Mouse (Mus musculus): ENCODE data around the gene Pfkfb4. TPM values are rescaled to one million over a fixed set of nuclear protein-coding genes. Genes with fewer than 3 reads are reported as not detected.

The Pfkfb4 gene
- polyA plus RNA-seq, 1 experiment = 10.6 TPM

DNA sequence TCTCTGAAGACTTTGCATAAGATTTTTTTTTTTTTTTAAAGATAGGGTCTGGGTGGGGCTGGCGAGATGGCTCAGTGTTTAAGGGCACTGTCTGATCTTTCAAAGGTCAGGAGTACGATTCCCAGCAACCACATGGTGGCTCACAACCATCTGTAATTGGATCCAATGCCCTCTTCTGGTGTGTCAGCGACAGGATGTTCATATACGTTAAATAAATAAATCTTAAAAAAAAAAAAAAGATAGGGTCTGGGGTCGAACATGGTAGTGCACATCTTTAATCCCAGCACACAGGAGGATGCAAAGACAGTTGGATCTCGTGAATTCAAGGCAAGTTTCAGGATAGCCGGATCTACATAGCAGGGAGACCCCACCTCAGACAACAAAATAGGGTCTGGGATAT, 57.7 kb downstream of the Pfkfb4 start:
- TF ChIP-seq CTCF (conservative IDR thresholded peaks at IDR 0.05; ENCODE audit: insufficient read depth, insufficient read length, low read depth, low read length) = no peak
- Histone ChIP-seq H3K27ac (ENCODE audit: insufficient read depth, low read depth, low read length) (no peak overlapping the region), H3K36me3 (ENCODE audit: control insufficient read depth, insufficient read depth, low read length) (no peaks in the 10 kb centered on the region), H3K4me3 (ENCODE audit: insufficient read depth, low read depth, low read length) (no peak overlapping the region), H3K4me1 (ENCODE audit: control insufficient read depth, insufficient read depth, low read length) (0 out of 2 replicates have a peak, but pooled peaks cover under 1% of the 10 kb centered on the region), H3K27me3 (replicated peaks; ENCODE audit: control insufficient read depth, insufficient read depth, low read length) (no peaks in the 10 kb centered on the region)
- no peak for DNase-seq
- 79% methylated on average over 7 of the region's 7 CpGs for WGBS

DNA sequence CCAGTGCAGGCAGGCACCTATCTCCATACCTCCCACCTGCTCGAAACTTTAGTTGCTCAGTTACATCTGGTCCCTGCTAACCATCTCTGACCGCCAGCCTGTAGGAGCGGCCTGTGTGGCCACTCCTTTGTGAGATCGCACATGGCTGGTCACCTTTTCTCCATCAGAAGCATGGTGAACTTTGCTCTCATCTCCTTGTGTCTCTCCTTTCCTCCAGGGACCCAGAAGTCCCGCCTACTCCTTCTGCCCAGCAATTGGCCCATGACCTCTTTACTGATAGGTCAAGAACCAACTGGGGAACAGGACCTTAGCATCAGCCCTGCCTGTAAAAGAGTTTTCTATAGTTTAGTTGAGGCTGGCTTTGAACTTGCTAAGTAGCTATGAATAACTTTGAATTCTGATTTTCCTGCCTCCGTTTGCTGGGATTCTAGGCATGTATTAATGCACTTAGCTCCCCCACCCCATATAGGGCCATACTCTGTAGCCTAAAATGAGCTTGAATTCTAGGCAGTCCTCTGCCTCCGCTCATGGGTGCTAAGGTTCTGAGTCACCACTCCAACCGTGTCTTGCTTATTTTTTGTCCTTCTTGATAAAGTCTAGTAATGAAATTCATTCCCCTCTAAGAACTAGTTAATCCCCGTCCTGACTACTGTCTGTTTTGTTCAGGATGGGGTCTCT, 58.6 kb downstream of the Pfkfb4 start:
- H3K27me3 ChIP-seq (replicated peaks; ENCODE audit: control insufficient read depth, insufficient read depth, low read length) = no peaks in the 10 kb centered on the region
- H3K4me1 ChIP-seq (ENCODE audit: control insufficient read depth, insufficient read depth, low read length) = 0 out of 2 replicates have a peak, but pooled peaks cover 3% of the 10 kb centered on the region
- whole genome bisulfite sequencing = 71% methylated on average over 9 of the region's 9 CpGs
- H3K36me3 ChIP-seq (ENCODE audit: control insufficient read depth, insufficient read depth, low read length) = no peaks in the 10 kb centered on the region
- H3K4me3 ChIP-seq (ENCODE audit: insufficient read depth, low read depth, low read length) = no peak overlapping the region
- peak; percentile 36 for DNase-seq
- no peak for TF ChIP-seq CTCF (conservative IDR thresholded peaks at IDR 0.05; ENCODE audit: insufficient read depth, insufficient read length, low read depth, low read length)
- H3K27ac ChIP-seq (ENCODE audit: insufficient read depth, low read depth, low read length) = no peak overlapping the region

DNA sequence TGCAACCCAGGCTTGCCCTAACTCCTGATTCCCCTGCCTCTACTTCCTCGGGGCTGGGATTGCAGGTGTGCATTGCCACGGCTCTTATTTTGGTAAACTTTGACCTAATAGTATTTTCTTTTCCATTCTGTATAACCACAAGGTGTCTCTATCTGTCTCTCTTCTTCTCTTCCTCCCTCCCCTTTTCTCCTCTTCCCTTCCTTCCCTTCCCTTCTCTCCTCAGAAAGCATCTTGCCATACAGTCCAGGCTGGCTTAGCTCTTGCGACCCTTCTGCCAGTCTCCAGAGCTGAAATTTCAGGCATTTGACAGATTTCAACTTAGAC, 59.1 kb downstream of the Pfkfb4 start:
- TF ChIP-seq CTCF (conservative IDR thresholded peaks at IDR 0.05; ENCODE audit: insufficient read depth, insufficient read length, low read depth, low read length) (no peak), POLR2A (IDR thresholded peaks at IDR 0.05; ENCODE audit: low read depth, low read length) (no peak)
- no peak overlapping the region for H3K27ac ChIP-seq (ENCODE audit: insufficient read depth, low read depth, low read length)
- WGBS = 62% methylated on average over 3 of the region's 3 CpGs
- H3K27me3 ChIP-seq (replicated peaks; ENCODE audit: control insufficient read depth, insufficient read depth, low read length) = no peaks in the 10 kb centered on the region
- DNase-seq = no peak
- no peaks in the 10 kb centered on the region for H3K36me3 ChIP-seq (ENCODE audit: control insufficient read depth, insufficient read depth, low read length)
- H3K4me3 ChIP-seq (ENCODE audit: insufficient read depth, low read depth, low read length) = no peak overlapping the region
- 0 out of 2 replicates have a peak, but pooled peaks cover 3% of the 10 kb centered on the region for H3K4me1 ChIP-seq (ENCODE audit: control insufficient read depth, insufficient read depth, low read length)

DNA sequence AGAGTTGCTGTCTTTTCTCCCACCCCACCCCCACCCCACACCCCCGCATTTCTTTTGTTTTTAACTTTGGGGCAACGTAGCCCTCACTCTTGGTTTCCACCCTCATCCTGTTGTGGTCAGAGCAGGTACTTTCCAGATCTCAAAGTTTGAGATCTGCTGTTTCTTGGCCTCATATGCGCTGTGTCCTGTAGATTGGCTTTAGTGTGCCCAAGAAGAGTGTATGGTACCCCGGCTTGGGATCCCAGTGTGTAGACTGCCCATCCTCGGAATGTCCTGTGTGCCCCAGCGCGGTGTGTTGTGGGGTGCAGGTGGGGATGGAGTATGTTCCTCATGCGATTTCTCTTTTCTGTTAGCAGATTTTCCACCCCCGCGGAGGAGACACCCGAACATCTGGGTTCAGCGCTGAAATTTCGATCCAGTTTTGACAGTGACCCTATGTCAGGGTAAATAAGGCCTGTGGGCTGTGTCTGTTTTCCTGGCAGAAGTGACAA, 59.5 kb downstream of the Pfkfb4 start:
- DNase-seq = no peak
- Histone ChIP-seq H3K4me3 (ENCODE audit: insufficient read depth, low read depth, low read length) (no peak overlapping the region), H3K4me1 (ENCODE audit: control insufficient read depth, insufficient read depth, low read length) (0 out of 2 replicates have a peak, but pooled peaks cover 3% of the 10 kb centered on the region), H3K27ac (ENCODE audit: insufficient read depth, low read depth, low read length) (no peak overlapping the region), H3K36me3 (ENCODE audit: control insufficient read depth, insufficient read depth, low read length) (no peaks in the 10 kb centered on the region), H3K27me3 (replicated peaks; ENCODE audit: control insufficient read depth, insufficient read depth, low read length) (no peaks in the 10 kb centered on the region)
- TF ChIP-seq CTCF (conservative IDR thresholded peaks at IDR 0.05; ENCODE audit: insufficient read depth, insufficient read length, low read depth, low read length) (no peak), POLR2A (IDR thresholded peaks at IDR 0.05; ENCODE audit: low read depth, low read length) (no peak)
- WGBS = 87% methylated on average over 13 of the region's 13 CpGs

DNA sequence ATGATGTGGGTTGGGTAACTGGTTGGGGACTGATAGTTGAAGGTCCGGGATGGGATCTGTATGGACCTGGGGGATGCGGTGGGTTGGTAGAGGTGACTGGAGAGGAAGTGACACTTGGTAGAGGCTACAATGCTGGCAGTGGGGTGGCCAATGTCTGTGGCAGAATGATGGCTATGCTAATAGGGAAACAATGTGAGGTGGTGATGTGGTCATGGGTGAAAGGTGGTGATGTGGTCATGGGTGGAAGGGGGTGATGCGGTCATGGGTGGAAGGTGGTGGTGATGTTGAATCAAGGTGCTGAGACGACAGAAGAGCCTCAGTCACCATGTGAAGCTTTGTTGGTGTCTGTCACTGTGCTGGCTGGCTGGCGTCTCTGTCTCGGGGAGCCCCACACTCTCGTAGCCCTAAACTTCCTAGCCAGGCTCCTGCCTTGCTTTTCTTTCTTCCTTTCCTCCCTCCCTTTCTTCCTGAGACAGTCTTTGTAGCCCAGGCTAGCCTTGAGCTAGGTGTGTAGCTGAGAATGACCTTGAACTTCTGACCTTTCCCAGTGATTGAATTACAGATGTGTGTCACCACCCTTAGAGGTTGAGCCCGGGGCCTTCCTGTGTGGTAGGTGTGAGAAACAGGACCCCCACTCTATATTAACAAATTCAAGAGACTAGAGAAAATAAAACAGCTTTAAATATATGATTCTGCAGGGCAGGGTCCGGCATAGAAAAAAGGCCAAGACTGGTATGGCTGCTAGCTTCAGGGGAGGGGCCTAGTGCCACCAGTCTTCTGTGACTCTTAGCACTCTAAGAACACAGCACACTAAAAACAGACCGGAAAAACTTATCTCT, 60.3 kb downstream of the Pfkfb4 start:
- H3K27me3 ChIP-seq (replicated peaks; ENCODE audit: control insufficient read depth, insufficient read depth, low read length) = no peaks in the 10 kb centered on the region
- no peak overlapping the region for H3K27ac ChIP-seq (ENCODE audit: insufficient read depth, low read depth, low read length)
- 91% methylated on average over 10 of the region's 10 CpGs for WGBS
- H3K36me3 ChIP-seq (ENCODE audit: control insufficient read depth, insufficient read depth, low read length) = no peaks in the 10 kb centered on the region
- H3K4me3 ChIP-seq (ENCODE audit: insufficient read depth, low read depth, low read length) = no peak overlapping the region
- TF ChIP-seq CTCF (conservative IDR thresholded peaks at IDR 0.05; ENCODE audit: insufficient read depth, insufficient read length, low read depth, low read length) = no peak
- no peak for TF ChIP-seq POLR2A (IDR thresholded peaks at IDR 0.05; ENCODE audit: low read depth, low read length)
- 0 out of 2 replicates have a peak, but pooled peaks cover 3% of the 10 kb centered on the region for H3K4me1 ChIP-seq (ENCODE audit: control insufficient read depth, insufficient read depth, low read length)
- DNase-seq = no peak

DNA sequence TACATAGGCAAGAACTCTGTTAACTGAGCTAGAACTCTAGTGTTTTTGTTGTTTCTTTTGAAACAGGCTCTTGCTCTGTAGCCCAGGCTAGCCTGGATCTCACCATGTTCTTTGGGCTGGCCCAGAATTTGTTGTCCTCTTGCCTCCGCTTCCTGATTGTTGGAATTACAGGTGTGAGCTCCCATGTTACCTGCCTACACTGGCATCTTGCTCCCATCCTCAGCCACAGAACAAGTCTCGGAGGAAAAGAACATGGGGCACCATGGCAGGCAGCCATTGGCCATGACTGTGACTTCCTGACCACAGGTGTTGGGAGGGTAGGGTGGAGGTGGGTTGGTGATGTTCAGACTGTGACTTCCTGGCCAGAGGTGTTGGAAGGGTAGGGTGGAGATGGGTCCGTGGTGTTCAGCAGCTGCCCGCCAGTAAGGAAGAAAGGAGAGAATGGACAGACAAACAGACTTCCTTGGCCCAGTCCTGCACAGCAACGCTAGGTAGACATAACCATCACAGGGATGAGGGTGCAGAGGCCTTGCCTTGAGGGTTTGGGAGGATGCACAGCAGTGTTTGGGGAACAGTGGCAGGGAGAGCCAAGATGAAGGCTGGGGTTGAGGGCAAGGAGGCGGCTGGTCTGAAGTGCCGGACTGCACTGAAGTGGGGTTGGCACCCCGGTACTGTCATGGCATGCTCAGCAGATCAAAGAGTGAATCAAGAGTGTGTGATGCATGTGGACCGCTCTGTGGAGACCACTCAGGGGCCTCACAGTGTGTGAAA, 61.1 kb downstream of the Pfkfb4 start:
- H3K4me3 ChIP-seq (ENCODE audit: insufficient read depth, low read depth, low read length) = no peak overlapping the region
- 0 out of 2 replicates have a peak, but pooled peaks cover 3% of the 10 kb centered on the region for H3K4me1 ChIP-seq (ENCODE audit: control insufficient read depth, insufficient read depth, low read length)
- no peak for DNase-seq
- no peak overlapping the region for H3K27ac ChIP-seq (ENCODE audit: insufficient read depth, low read depth, low read length)
- TF ChIP-seq CTCF (conservative IDR thresholded peaks at IDR 0.05; ENCODE audit: insufficient read depth, insufficient read length, low read depth, low read length) (no peak), POLR2A (IDR thresholded peaks at IDR 0.05; ENCODE audit: low read depth, low read length) (no peak)
- no peaks in the 10 kb centered on the region for H3K36me3 ChIP-seq (ENCODE audit: control insufficient read depth, insufficient read depth, low read length)
- WGBS = 87% methylated on average over 9 of the region's 9 CpGs
- no peaks in the 10 kb centered on the region for H3K27me3 ChIP-seq (replicated peaks; ENCODE audit: control insufficient read depth, insufficient read depth, low read length)
